ENCODE assay signal across 23 mouse cellular contexts in genomic region chr17:85844486-85844885, GRCm38 (mm10).
DNase-seq lines count a peak whose midpoint lies in the region; ATAC-seq and TF ChIP-seq lines count a peak whose summit lies in the region.
"Had no signal": no experiment of that assay in that cellular context is flagged by ENCODE, and none has a peak within 500 bp of the region (broad histone marks: within the 10 kb centered on the region; RNA-seq: fewer than 3 reads in every experiment).

No protein-coding gene starts in this region.

- dilution Hi-C loops in CH12.LX (cut with MboI; ENCODE audit: extremely low pct_ligation_motif_present, extremely low pct_unique_long_range_greater_than_20kb, low sequenced_read_pairs), result no loop called here

- no peaks in the 10 kb centered on the region for H3K36me3 ChIP-seq in heart, adult 2 months (ENCODE audit: control insufficient read depth, insufficient read depth, low read length)
- no peaks in the 10 kb centered on the region for H3K36me3 ChIP-seq in midbrain, embryonic 11.5 days (ENCODE audit: control insufficient read depth, insufficient read depth, low read length)
- no peaks in the 10 kb centered on the region for H3K36me3 ChIP-seq in midbrain, embryonic 13.5 days
- no peaks in the 10 kb centered on the region for H3K36me3 ChIP-seq in CH12.LX (replicated peaks in 1 of 2; ENCODE audit: control insufficient read depth in 1 of 2, insufficient read depth in 1 of 2, low read length in 1 of 2)
- H3K36me3 ChIP-seq in kidney, embryonic 15.5 days, result no peaks in the 10 kb centered on the region
- H3K36me3 ChIP-seq: G1E had no signal

- H3K27me3 ChIP-seq in heart, adult 2 months (ENCODE audit: control insufficient read depth, insufficient read depth, low read length), result no peaks in the 10 kb centered on the region
- no peaks in the 10 kb centered on the region for H3K27me3 ChIP-seq in midbrain, embryonic 11.5 days (ENCODE audit: control insufficient read depth, insufficient read depth, low read length)
- no peaks in the 10 kb centered on the region for H3K27me3 ChIP-seq in midbrain, embryonic 13.5 days
- H3K27me3 ChIP-seq in CH12.LX (replicated peaks), result no peaks in the 10 kb centered on the region
- no peaks in the 10 kb centered on the region for H3K27me3 ChIP-seq in kidney, embryonic 15.5 days

- H3K79me2 ChIP-seq in heart, adult 2 months (replicated peaks; ENCODE audit: control insufficient read depth, insufficient read depth, low read length), result no peaks in the 10 kb centered on the region
- H3K79me2 ChIP-seq in CH12.LX (replicated peaks; ENCODE audit: control insufficient read depth, extremely low read depth, insufficient read depth, poor library complexity, severe bottlenecking), result no peaks in the 10 kb centered on the region

- TF ChIP-seq EP300 in heart, adult 2 months (IDR thresholded peaks at IDR 0.05; ENCODE audit: insufficient read depth, low read depth, low read length), result no peak
- TF ChIP-seq EP300 in CH12.LX (IDR thresholded peaks at IDR 0.05; ENCODE audit: low read length), result no peak

- TF ChIP-seq RAD21 in CH12.LX (IDR thresholded peaks at IDR 0.05; ENCODE audit: low read depth, low read length), result no peak

- intact Hi-C loops in heart, adult 2 months (cut with DNase I), result no loop called here

- H3K9me3 ChIP-seq in midbrain, embryonic 11.5 days (ENCODE audit: control insufficient read depth, low read length), result no peaks in the 10 kb centered on the region
- H3K9me3 ChIP-seq in midbrain, embryonic 13.5 days, result no peaks in the 10 kb centered on the region
- peaks cover 10% of the 10 kb centered on the region for H3K9me3 ChIP-seq in CH12.LX (replicated peaks; ENCODE audit: low read length)
- H3K9me3 ChIP-seq in kidney, embryonic 15.5 days (replicated peaks), result no peaks in the 10 kb centered on the region
- H3K9me3 ChIP-seq: G1E had no signal

- in situ Hi-C loops in CH12.LX (cut with MboI; ENCODE audit: low pct_ligation_motif_present, low pct_unique_long_range_greater_than_20kb, low sequenced_read_pairs), result no loop called here

- peak; percentile 82 for DNase-seq in heart, adult 11 months
- no peak for DNase-seq in heart, adult 2 months
- DNase-seq in midbrain, embryonic 11.5 days (ENCODE audit: low spot score, missing footprints), result peak; percentile 62
- DNase-seq in CH12.LX (ENCODE audit: extremely low read depth) (no peak), ZHBTc4 (ENCODE audit: low read depth, low spot score) (peak; percentile 6)
- DNase-seq in spleen, postnatal 10 days (ENCODE audit: low spot score in 2 of 2), result no peak
- DNase-seq: adrenal gland, adult 2 months; adrenal gland, adult 8-10 months; adrenal gland, postnatal 10 days; adrenal gland, postnatal 14 days; adrenal gland, postnatal 25 days; adrenal gland, postnatal 36 days; B cell, adult 2 months; cerebellum, adult 11 months; cerebellum, adult 11-12 months; cerebellum, adult 18-20 months; cerebellum, adult 2 months had no signal

- H3K27ac ChIP-seq in heart, adult 2 months, result no peak overlapping the region
- H3K27ac ChIP-seq in midbrain, embryonic 11.5 days (ENCODE audit: low read depth, low read length), result no peak overlapping the region
- H3K27ac ChIP-seq in midbrain, embryonic 13.5 days, result no peak overlapping the region
- H3K27ac ChIP-seq in CH12.LX (ENCODE audit: insufficient read depth, low read depth), result peak overlapping the region; percentile 6; the same call in 1 of the 2 replicates
- no peak overlapping the region for H3K27ac ChIP-seq in kidney, embryonic 15.5 days

- no peak overlapping the region for H3K4me3 ChIP-seq in heart, adult 2 months
- H3K4me3 ChIP-seq in midbrain, embryonic 11.5 days (ENCODE audit: low read depth, low read length), result no peak overlapping the region
- H3K4me3 ChIP-seq in midbrain, embryonic 13.5 days (replicated peaks), result no peak overlapping the region
- H3K4me3 ChIP-seq in CH12.LX (replicated peaks in 1 of 3; ENCODE audit: low read depth in 2 of 3, low read length in 2 of 3, poor library complexity in 1 of 3), result no peak overlapping the region
- no peak overlapping the region for H3K4me3 ChIP-seq in kidney, embryonic 15.5 days (replicated peaks)

- no peak overlapping the region for H3K9ac ChIP-seq in heart, adult 2 months (ENCODE audit: low read depth, low read length)
- H3K9ac ChIP-seq in midbrain, embryonic 11.5 days (ENCODE audit: low read length), result no peak overlapping the region
- no peak overlapping the region for H3K9ac ChIP-seq in midbrain, embryonic 13.5 days (replicated peaks)
- H3K9ac ChIP-seq in CH12.LX (ENCODE audit: insufficient read depth, low read depth), result no peak overlapping the region
- H3K9ac ChIP-seq in kidney, embryonic 15.5 days, result no peak overlapping the region

- H3K4me2 ChIP-seq in midbrain, embryonic 11.5 days, result no peak overlapping the region
- no peak overlapping the region for H3K4me2 ChIP-seq in midbrain, embryonic 13.5 days (replicated peaks)
- H3K4me2 ChIP-seq in CH12.LX (ENCODE audit: insufficient read depth, low read depth, poor library complexity, severe bottlenecking), result no peak overlapping the region
- no peak overlapping the region for H3K4me2 ChIP-seq in kidney, embryonic 15.5 days

- WGBS in heart, adult 2 months, result 83% methylated on average over 13 of the region's 13 CpGs
- WGBS in midbrain, embryonic 11.5 days, result 92% methylated on average over 13 of the region's 13 CpGs
- WGBS in midbrain, embryonic 13.5 days, result 89% methylated on average over 13 of the region's 13 CpGs
- WGBS in kidney, embryonic 15.5 days, result 76% methylated on average over 13 of the region's 13 CpGs

- no peak for ATAC-seq in midbrain, embryonic 11.5 days (ENCODE audit: low FRiP score)
- no peak for ATAC-seq in midbrain, embryonic 13.5 days
- ATAC-seq in kidney, embryonic 15.5 days (replicated peaks; ENCODE audit: low FRiP score), result no peak
- ATAC-seq: activated CD4-positive, CD25-positive, alpha-beta regulatory T cell, adult 4 months; CD4-positive, CD25-positive, alpha-beta regulatory T cell, adult 4 months; Patski had no signal

- H3K4me1 ChIP-seq in heart, adult 2 months (ENCODE audit: control insufficient read depth, insufficient read depth, low read length), result no peaks in the 10 kb centered on the region
- no peaks in the 10 kb centered on the region for H3K4me1 ChIP-seq in midbrain, embryonic 11.5 days (ENCODE audit: control insufficient read depth, insufficient read depth, low read length)
- no peaks in the 10 kb centered on the region for H3K4me1 ChIP-seq in midbrain, embryonic 13.5 days (replicated peaks)
- H3K4me1 ChIP-seq in CH12.LX (ENCODE audit: control insufficient read depth in 1 of 2, insufficient read depth in 2 of 2), result peaks cover 12 to 31% of the 10 kb centered on the region in 2 experiments
- 0 out of 2 replicates have a peak, but pooled peaks cover 3% of the 10 kb centered on the region for H3K4me1 ChIP-seq in kidney, embryonic 15.5 days

- TF ChIP-seq CTCF in heart, adult 2 months (IDR thresholded peaks at IDR 0.05), result no peak
- TF ChIP-seq CTCF in CH12.LX (conservative IDR thresholded peaks at IDR 0.05 in 1 of 2, IDR thresholded peaks at IDR 0.05 in 1 of 2; ENCODE audit: low read depth in 2 of 2, low read length in 2 of 2), result no peak

- no peak for TF ChIP-seq POLR2A in heart, adult 2 months (IDR thresholded peaks at IDR 0.05; ENCODE audit: insufficient read depth, low read depth, low read length)
- no peak for TF ChIP-seq POLR2A in CH12.LX (IDR thresholded peaks at IDR 0.05; ENCODE audit: low read depth, low read length)

TF ChIP-seq in CH12.LX, 34 proteins besides CTCF, POLR2A, EP300 and RAD21:
- TF ChIP-seq ELF1 (IDR thresholded peaks at IDR 0.05; ENCODE audit: low read depth, low read length), result no peak
- no peak for TF ChIP-seq JUND (conservative IDR thresholded peaks at IDR 0.05; ENCODE audit: low read depth, low read length)
- TF ChIP-seq E2F4 (IDR thresholded peaks at IDR 0.05; ENCODE audit: insufficient replicate concordance, low read depth, low read length), result no peak
- no peak for TF ChIP-seq HCFC1 (IDR thresholded peaks at IDR 0.05; ENCODE audit: low read depth, low read length)

Comparison
In these comparisons a context has a peak if more than half of its experiments do, and no peak if none do; other contexts are left out.
1. DNase-seq: peak in heart, adult 11 months (single experiment), midbrain, embryonic 11.5 days (single experiment) and ZHBTc4 (single experiment); none in heart, adult 2 months (0 of 2), CH12.LX (single experiment) and spleen, postnatal 10 days (0 of 2).